Mouse (Mus musculus): ENCODE data around the gene Itprip.

DNA sequence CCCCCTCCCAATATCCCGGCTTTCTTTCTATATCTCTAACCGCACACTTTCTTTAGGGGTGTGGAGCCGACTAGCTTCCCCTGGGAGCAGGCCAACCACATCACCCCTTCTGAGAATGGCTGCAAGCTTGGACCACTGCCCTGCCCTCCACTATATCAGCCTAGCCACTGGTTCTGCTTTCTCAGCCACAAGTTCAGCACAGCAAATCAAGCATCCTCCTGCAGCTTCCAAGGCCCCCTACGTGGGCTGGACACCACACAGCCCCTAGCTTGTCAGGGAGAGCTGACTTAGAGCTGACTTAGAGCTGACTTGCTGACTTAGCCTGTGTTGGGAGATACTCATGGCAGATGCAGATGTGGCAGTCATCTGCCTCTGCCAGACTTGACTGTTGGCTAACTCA is 14.0 kb downstream of the Itprip start:
- TF ChIP-seq ZNF384 (IDR thresholded peaks at IDR 0.05; ENCODE audit: low read depth, low read length) (no peak), CHD2 (IDR thresholded peaks at IDR 0.05; ENCODE audit: low read depth, low read length) (no peak), HCFC1 (IDR thresholded peaks at IDR 0.05; ENCODE audit: borderline replicate concordance, insufficient read depth, low read length) (no peak), ZC3H11A (IDR thresholded peaks at IDR 0.05; ENCODE audit: borderline replicate concordance, low read depth, low read length) (no peak)
